Mouse (Mus musculus) spleen, postnatal 0 days (tissue): Measurements from ENCODE around the gene Tssk3. TPM values are rescaled to one million over a fixed set of nuclear protein-coding genes. Genes with fewer than 3 reads are reported as not detected.

ENCODE experiments used
- polyA plus RNA-seq: library from polyadenylated mRNA; unstranded; fragments of >200 nt; fragmentation: Nextera tagmentation; extraction: Ambion mirVana; gene quantifications from 2 replicates; pipeline ENCODE4 v1.2.1, GENCODE M21; 2015

The Tssk3 gene
- 0.10 TPM in 1 of 2 replicates, not detected in the other for polyA plus RNA-seq

DNA sequence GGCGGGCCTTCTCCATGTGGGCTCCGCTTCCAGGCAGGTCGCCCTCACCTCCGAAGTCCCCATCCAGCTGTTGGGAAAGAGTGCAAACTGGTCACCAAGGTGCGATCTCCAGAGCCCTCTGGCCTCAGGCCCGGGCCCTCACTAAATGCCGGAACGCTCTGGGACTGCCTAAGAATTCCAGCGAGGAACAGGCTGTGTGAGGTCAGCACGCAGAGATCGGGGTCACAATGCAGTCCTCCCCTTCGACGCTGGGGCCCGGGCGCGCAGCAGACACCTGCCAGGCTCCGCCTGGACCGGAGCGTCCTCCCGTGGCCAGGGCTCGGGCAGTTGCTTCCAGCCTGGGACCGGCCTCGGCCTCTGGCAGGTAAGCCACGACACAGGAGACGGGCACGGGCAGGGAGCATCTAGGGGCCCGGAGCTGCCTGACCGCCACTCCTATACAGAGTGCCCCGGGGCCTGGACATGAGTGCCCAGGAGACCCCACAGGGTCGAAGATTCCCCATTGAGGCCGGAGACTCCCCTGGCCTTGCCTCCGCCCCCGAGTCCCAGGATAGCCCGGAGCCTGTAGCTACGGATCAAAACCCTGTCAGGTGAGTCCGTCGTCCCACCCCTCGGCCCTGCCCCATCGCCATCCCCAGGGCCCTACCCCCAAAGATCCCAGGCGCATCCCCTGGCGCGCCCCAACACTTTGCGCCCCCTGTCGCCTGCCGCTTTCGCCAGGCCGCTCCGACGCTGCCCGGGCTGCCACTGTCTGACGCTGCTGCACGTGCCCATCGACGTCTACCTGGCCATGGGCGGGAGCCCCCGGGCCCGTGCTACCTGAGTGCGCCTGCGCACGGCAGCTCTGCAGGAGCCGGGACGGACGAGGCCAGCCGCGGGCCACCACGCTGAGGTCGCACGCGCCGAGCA, at the start of gene Tssk3, which contains the start of gene Fam229a:
Gene Tssk3 (minus strand): TSS at position 51 of the 909 bp plus-strand sequence.
Gene Fam229a (plus strand): TSS at position 219 of the 909 bp plus-strand sequence.

GRCm38 (mm10) chr4:129513086-129513767, 22.4 kb upstream of the Tssk3 start, which contains the start of gene Marcksl1:
Marcksl1 (plus strand) TSS chr4:129513581.

DNA sequence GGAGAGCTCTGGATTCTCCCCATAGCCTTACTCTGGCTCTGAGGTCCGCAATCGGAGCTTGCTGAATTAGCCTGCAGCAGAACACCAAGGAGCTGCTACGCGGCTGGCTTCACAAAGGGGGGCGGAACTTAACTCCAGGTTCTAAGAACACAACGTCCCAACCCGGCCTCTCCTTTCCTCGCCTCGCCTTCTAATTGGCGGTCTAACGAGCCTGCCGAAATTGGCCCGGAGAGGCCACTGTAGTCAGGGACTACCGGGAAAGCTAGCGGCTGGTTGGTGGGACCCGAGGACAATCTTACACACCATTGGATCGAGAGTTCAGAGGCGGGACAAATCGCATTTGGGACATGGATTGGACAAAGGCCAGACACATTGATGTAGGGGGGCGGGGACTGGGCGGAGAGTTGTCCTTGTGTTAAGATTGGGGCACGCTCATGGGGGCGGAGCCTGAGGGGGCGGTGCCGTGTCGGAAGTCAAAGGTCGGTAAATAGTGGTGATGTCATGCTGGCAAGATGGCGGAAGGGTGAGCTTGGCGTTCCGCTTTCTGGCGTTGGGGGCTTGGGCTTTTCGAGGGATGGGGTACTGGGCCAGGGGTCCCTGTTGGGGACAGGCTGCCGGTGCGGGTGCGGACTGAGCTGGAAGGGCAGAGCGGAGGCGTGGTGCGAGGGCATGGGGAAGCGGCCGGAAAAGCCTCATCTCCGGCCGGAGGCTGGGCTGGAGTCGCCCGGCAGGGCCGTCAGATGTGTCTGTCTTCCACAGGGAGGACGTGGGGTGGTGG, 29.4 kb downstream of the Tssk3 start, which contains the start of gene Bsdc1:
Gene Bsdc1 (plus strand): TSS at position 399 of the 778 bp plus-strand sequence.

GRCm38 (mm10) chr4:129440340-129441063, 50.3 kb downstream of the Tssk3 start, which contains the start of gene Zbtb8b:
Zbtb8b (minus strand) TSS chr4:129440853.

Other genes with a start within 250 kb of the Tssk3 start
- 0.59 and 0.96 TPM in 2 replicates for gene C77080, start 229.6 kb downstream of the Tssk3 start, polyA plus RNA-seq
- 0.78 and 0.84 TPM in 2 replicates for gene Sync, start 203.4 kb downstream of the Tssk3 start, polyA plus RNA-seq
- gene Rbbp4, start 155.7 kb downstream of the Tssk3 start, polyA plus RNA-seq, result 313 and 348 TPM in 2 replicates
- 31.7 and 32.9 TPM in 2 replicates for gene Zbtb8os, start 155.3 kb downstream of the Tssk3 start, polyA plus RNA-seq
- 7.3 and 8.1 TPM in 2 replicates for gene Zbtb8a, start 112.9 kb downstream of the Tssk3 start, polyA plus RNA-seq
- 0.26 and 0.28 TPM in 2 replicates for gene Zbtb8b, start 50.2 kb downstream of the Tssk3 start, polyA plus RNA-seq
- 63.6 and 67.3 TPM in 2 replicates for gene Bsdc1, start 29.4 kb downstream of the Tssk3 start, polyA plus RNA-seq
- gene Fam229a, start 168 bp upstream of the Tssk3 start, polyA plus RNA-seq, result 0.74 and 0.83 TPM in 2 replicates
- 93.7 and 116 TPM in 2 replicates for gene Marcksl1, start 22.6 kb upstream of the Tssk3 start, polyA plus RNA-seq
- gene Hdac1, start 51.7 kb upstream of the Tssk3 start, polyA plus RNA-seq, result 127 and 132 TPM in 2 replicates
- 7.3 and 7.8 TPM in 2 replicates for gene Lck, start 82.6 kb upstream of the Tssk3 start, polyA plus RNA-seq
- gene Fam167b, start 87.5 kb upstream of the Tssk3 start, polyA plus RNA-seq, result 11.2 and 17.2 TPM in 2 replicates
- 233 and 235 TPM in 2 replicates for gene Eif3i, start 109.6 kb upstream of the Tssk3 start, polyA plus RNA-seq
- 185 and 186 TPM in 2 replicates for gene Tmem234, start 109.6 kb upstream of the Tssk3 start, polyA plus RNA-seq
- gene Dcdc2b, start 123.2 kb upstream of the Tssk3 start, polyA plus RNA-seq, result 0.81 and 1.3 TPM in 2 replicates
- 15.1 and 15.3 TPM in 2 replicates for gene Iqcc, start 128.1 kb upstream of the Tssk3 start, polyA plus RNA-seq
- gene Ccdc28b, start 132.9 kb upstream of the Tssk3 start, polyA plus RNA-seq, result 36.7 and 45.7 TPM in 2 replicates
- gene Txlna, start 150.0 kb upstream of the Tssk3 start, polyA plus RNA-seq, result 29.9 and 30.4 TPM in 2 replicates
- gene Kpna6, start 181.7 kb upstream of the Tssk3 start, polyA plus RNA-seq, result 5.4 and 6.5 TPM in 2 replicates
- gene Tmem39b, start 205.8 kb upstream of the Tssk3 start, polyA plus RNA-seq, result 4.9 and 5.1 TPM in 2 replicates